Mouse (Mus musculus): Measurements from ENCODE around the gene Xrcc4. TPM values are rescaled to one million over a fixed set of nuclear protein-coding genes. Genes with fewer than 3 reads are reported as not detected.
A peak's percentile ranks its signal among the peaks of the same experiment; 100 is the strongest.
"Not testable (repeated sequence)": the region's sequence is repeated elsewhere in the genome, so short reads cannot be mapped to it uniquely, and the experiment has no call there.

Gene Xrcc4
- 22.9 and 23.3 TPM in 2 replicates for total RNA-seq (2017)

DNA sequence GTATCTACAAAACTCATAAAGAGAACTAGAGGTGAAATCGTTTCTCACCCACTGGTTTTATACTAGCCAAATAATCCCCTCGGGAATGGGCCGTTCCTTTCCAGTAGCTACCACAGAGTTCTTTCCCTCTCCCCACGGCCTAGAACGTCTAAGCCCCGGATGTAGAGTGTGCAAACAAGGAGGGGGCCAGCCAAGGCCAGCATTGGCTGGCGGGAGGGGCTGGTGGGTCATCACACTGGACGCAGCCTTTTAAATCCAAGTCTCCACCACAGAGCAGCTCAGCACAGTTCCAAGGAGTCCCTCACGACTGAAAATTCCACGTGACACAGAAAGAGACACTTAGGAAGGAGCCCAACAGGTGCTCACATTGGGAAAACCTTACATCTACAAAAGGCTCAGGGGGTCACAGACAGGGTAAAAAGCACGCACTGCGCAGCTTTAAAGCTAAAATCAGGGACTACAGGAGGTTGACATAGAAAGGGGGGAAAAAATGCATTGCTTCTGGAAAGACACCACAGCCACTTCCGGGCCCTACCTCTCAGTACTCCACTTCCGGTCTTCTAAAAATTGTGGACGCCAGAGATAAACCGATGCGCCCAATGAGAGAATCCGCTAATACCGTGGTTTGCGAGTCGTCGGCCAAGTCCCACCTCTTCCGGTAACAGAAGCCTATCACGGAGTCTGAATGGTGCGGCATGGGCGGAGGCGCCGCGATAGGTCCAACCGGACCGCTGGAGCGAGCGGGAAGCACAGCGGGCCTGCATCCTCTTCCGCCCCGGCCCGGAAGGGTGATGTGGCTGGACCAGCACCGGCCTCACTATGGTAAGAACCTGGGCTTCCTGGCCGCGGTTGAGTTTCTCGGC, at the start of gene Xrcc4, which contains the start of gene Tmem167:
Gene Xrcc4 (minus strand): TSS at position 647 of the 863 bp plus-strand sequence.
Gene Tmem167 (plus strand): TSS at position 162 of the 863 bp plus-strand sequence.
- peak; percentile 99 for ATAC-seq (replicated peaks; ENCODE audit: low read depth, poor library complexity, severe bottlenecking)

DNA sequence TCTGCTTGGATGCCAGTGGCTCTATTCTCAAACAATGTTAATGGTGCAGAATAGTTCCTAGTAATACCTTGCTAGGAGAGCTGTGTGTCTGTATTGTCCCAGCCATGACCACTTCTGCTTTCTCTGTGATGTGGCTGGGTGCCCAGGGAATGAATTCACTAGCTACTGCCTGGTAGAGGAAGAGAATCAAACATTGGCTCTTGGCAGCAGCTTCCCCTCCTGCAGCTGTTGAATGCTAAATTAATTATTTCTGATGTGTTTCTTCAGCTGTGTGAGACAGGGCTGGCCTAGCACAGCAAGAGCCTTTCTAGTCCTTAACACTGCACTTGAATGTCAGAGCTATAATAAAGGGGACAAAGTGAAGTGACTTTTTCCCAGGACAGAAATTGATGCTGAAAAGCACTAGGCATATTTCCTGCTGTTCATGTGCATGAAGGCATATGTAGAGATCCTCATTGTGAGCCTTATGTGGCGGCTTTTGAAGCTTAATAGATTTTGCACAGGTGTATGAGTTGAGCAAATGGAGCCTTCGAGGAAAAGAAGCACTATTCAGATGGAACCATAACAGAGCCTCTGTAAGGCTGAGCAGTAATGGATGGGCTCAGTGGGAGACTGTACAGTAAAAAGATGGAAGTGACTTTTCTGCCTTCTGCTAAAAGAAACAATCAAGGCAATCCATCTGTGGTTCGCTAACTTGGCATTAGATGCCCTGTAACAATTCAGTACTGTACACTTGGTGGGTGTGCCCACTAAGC, 46.9 kb upstream of the Xrcc4 start:
- peak; percentile 100 for ATAC-seq (replicated peaks; ENCODE audit: low read depth, poor library complexity, severe bottlenecking)

DNA sequence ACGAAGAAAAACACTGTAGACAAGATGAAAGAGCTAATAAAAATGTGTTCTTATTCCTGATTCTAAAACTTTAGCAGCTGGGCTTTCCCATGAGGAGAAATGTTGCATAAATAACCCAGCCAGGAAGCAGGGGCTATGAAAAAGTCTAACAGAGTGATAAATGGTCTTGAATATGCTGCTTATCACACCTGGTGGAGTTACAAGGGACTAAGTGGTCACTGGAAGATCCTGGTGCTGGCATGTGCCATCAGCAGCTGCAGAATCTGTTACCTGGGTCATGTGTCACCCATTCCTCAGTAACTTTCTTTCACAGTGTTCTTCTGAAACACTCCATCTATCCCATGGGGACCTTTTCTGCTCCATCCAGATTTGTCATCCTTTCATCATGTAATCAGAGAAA, 22.3 kb upstream of the Xrcc4 start:
- ATAC-seq (replicated peaks; ENCODE audit: low read depth, poor library complexity, severe bottlenecking), result no peak

DNA sequence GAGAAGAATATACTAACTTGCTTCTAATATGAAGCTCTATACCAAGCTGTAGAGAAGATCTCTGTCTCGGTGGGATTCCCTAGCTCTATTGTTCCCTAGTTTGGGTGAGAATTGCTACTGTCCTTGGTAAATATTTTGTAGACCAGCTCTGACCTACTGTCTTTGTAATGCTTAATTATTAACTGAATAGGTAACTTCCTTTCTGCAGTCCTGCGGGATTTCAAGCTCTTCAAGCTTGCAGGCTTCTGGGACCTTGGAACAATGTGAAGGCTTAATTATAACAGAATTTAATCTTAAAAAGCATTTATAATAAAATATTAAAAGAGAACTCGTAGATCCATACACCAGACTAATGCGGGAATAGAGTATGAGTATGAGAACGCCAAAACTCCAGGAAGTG, 19.3 kb upstream of the Xrcc4 start:
- not testable (repeated sequence) for ATAC-seq (replicated peaks; ENCODE audit: low read depth, poor library complexity, severe bottlenecking)

GRCm38 (mm10) chr13:90106139-90106538, 16.7 kb upstream of the Xrcc4 start:
- no peak for ATAC-seq (replicated peaks; ENCODE audit: low read depth, poor library complexity, severe bottlenecking)

DNA sequence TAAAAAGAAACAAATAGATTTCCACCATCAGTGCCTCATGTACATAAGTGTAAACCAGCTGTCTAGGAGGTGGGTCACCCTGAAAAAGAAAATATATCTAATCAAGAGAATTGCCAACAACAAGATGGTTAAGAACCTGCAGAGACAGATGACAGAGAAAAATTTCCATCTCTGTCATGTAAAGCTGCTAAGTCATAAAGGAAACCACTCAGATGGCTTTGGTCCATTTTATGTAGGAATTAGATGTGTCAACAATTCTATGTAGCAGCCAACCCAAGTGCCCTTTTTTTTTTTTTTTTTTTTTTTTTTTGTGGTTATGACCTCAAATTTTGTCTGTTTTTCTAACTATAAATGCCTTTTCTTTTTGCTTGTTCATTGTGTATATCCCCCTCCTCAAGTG, 12.1 kb upstream of the Xrcc4 start:
- peak; percentile 56; the same call in 1 of the 2 replicates for ATAC-seq (replicated peaks; ENCODE audit: low read depth, poor library complexity, severe bottlenecking)

- no peak for ATAC-seq (replicated peaks; ENCODE audit: low read depth, poor library complexity, severe bottlenecking)
Measured at GRCm38 (mm10) chr13:90089825-90090183, 396 bp upstream of the Xrcc4 start.

GRCm38 (mm10) chr13:90061877-90062276, 27.5 kb downstream of the Xrcc4 start:
- no peak for ATAC-seq (replicated peaks; ENCODE audit: low read depth, poor library complexity, severe bottlenecking)

DNA sequence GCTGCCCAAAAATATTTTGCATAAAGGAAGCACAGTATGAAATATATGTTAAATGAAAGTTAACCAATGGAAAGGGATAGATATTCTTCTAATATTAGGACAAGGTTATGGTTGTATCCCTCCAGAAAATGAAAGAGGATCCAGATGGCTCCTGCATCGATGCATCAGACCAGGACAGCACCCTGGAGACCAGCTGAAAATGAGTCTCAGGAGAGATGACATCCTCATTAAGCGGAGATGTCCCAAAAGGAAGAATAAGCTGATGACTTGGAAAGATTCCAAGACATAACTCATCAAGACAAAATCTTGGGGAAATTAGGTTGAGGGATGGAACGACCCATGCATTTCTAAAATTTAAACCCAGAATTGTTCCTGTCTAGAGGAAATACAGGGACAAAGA, 37.0 kb downstream of the Xrcc4 start:
- ATAC-seq (replicated peaks; ENCODE audit: low read depth, poor library complexity, severe bottlenecking), result no peak

DNA sequence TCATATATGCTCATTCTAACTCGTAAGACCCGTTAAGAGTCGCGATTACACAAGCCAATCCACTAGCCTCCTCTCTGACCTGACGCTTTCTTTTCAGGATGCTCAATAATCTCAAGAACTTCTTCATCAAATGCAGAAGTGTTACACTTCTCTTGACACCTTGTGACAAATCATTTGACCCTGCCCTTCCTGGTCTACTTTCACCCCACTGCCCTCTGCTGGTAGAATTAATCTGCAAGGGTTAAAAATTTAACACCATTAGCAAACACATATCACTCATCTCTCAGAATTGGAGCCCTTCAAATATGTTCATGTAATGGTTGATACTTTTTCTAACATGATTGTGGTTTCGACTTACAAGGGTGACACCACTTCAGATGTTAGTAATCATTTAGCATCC, 37.7 kb downstream of the Xrcc4 start:
- peak; percentile 77 for ATAC-seq (replicated peaks; ENCODE audit: low read depth, poor library complexity, severe bottlenecking)

DNA sequence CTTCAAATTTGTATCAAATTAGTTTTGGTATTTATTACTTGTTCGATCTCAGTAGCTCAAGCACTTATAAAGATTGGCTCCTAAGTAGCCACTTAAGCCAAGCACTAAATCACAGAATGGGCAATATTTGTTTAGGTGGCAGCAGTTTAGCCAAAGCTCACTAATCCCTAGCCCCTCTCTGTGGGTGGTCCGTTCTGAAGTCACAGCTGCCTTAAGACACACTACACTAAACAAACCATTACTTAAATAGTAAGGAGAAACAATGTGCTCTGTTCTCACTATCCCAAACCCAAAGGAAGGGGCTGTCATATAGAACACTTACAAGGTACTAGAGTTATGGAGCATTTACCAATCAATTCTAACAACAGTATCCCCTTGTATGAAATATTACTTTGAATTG, 49.8 kb downstream of the Xrcc4 start:
- no peak for ATAC-seq (replicated peaks; ENCODE audit: low read depth, poor library complexity, severe bottlenecking)

DNA sequence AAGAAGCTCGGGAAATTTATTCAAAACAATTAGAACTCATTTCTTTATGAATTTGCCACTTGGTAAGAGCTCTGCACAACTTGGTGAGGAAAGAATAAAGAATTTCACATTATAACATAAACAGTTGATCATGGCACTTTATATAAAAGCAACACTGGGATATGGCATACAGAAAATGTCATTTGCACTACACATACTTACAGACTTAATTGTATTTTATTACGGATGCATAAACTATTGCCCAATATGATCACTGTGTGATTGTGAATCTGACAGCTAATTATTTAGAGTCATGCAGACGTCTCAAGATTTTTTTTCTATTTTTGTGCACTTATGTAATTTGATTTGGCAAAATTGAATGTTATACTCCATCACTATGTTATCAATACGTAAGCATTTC, 56.4 kb downstream of the Xrcc4 start:
- ATAC-seq (replicated peaks; ENCODE audit: low read depth, poor library complexity, severe bottlenecking), result no peak

GRCm38 (mm10) chr13:90032523-90032922, 56.9 kb downstream of the Xrcc4 start:
- ATAC-seq (replicated peaks; ENCODE audit: low read depth, poor library complexity, severe bottlenecking), result no peak

DNA sequence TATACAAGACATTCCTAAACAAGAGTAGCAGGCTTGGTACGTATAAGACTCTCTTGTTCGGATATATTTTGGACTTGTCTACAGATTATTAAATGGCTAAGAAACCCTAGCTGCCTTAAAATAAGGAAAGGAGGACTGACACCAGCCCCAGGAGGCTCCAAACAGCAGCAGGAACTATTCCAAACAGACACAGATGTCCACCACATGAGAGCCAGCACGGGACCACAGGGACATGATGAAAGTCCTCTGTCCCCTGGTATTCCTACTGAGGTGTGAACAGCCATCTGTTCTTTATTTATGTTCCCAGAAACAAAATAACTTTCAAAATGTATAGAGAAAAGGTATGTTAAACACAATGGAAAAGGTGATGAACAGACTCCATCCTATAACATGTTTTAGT, 58.5 kb downstream of the Xrcc4 start:
- ATAC-seq (replicated peaks; ENCODE audit: low read depth, poor library complexity, severe bottlenecking), result no peak

DNA sequence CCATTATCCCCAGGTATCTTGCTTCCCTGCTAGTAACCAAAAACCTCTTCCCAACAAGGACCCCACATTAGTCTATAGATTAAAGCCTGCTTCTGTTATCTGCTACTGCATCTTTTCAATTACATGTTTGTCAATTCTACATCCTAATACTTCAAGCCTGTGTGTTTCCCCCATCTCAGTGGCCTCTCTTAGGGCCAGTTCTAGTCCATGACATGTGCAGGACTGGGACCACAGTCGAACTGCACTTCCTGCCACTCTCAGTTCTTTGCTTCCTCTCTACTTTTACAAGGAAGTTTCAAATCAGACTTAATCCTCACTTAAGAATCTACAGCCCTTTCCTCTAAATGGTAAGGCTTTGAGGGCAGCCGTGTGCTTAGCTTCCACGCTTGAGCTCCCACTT, 76.8 kb downstream of the Xrcc4 start:
- ATAC-seq (replicated peaks; ENCODE audit: low read depth, poor library complexity, severe bottlenecking), result no peak

GRCm38 (mm10) chr13:90012198-90012597, 77.2 kb downstream of the Xrcc4 start:
- ATAC-seq (replicated peaks; ENCODE audit: low read depth, poor library complexity, severe bottlenecking), result no peak

DNA sequence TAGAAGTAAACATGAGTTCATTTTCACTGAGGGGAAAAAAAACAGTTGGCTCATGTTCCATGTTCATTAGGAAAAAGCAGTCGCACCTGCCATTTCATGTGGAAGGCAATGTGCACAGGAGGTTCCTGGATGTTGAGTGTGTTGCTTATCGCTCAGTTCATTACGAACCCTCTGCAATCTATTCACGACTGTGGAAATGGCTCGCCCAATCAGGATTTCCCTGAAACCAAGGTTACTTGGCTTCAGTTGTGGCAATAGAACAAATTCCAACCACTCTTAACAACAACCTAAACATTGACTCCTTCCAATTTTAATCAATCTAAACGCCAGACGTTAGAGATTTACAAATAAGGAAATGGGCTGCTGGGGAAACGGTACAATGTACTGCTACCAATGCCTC, 78.3 kb downstream of the Xrcc4 start:
- ATAC-seq (replicated peaks; ENCODE audit: low read depth, poor library complexity, severe bottlenecking), result no peak

DNA sequence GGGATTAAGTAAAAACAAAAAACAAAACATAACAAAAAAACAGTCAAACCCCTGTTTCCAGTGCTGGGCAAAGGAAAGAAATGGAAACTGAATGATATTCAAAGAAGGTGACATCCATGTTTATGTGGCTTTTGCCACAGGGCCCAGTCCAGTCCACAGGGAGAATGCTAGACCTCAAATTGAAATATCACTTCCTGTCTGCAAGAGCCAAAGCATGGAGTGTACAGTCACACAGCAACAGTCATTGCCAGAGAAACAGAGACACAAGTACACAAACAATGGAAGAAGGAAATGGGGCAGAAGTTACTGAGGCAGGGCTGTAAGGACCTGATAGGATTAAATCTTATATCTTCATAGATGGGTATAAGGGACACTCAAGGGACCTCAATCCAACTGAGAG, 79.6 kb downstream of the Xrcc4 start:
- ATAC-seq (replicated peaks; ENCODE audit: low read depth, poor library complexity, severe bottlenecking), result peak; percentile 92

- no peak for ATAC-seq (replicated peaks; ENCODE audit: low read depth, poor library complexity, severe bottlenecking)
Measured at GRCm38 (mm10) chr13:90005561-90005960, 83.8 kb downstream of the Xrcc4 start.

DNA sequence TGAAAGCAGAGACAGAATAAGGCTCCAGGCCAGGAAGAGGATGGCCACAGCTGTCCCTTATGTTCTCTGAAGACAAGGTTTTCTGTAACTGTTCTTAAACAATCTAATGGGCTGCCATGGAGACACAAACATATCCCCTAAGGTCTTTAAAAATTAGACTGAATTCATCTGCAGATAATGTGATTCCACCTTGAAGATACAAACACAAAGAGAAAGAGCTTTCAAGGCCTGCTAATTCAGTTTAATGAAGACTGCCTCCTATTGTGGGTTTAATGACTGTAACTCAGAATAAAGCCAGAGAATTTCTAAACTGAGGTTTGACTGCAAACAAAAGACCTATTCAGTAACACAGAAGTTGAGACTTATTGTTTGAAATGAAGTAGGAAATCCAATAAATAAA, 91.9 kb downstream of the Xrcc4 start:
- ATAC-seq (replicated peaks; ENCODE audit: low read depth, poor library complexity, severe bottlenecking), result no peak

GRCm38 (mm10) chr13:89986087-89986486, 103.3 kb downstream of the Xrcc4 start:
- ATAC-seq (replicated peaks; ENCODE audit: low read depth, poor library complexity, severe bottlenecking), result no peak
